Mouse (Mus musculus): Measurements from ENCODE around the gene Tmem150c. TPM values are rescaled to one million over a fixed set of nuclear protein-coding genes. Genes with fewer than 3 reads are reported as not detected.
A peak's percentile ranks its signal among the peaks of the same experiment; 100 is the strongest.

Tmem150c gene
- total and polyA plus RNA-seq, 2 experiments from 2014 or later, result 0.31 to 0.98 TPM

GRCm38 (mm10) chr5:100125409-100126123 is 34.0 kb downstream of the Tmem150c start:
- H3K27me3 ChIP-seq (ENCODE audit: control insufficient read depth, insufficient read depth, low read length), result 0 out of 2 replicates have a peak, but pooled peaks cover 8% of the 10 kb centered on the region
- H3K9ac ChIP-seq (replicated peaks; ENCODE audit: low read depth, low read length), result no peak overlapping the region
- H3K4me3 ChIP-seq (ENCODE audit: low read depth, low read length), result no peak overlapping the region
- TF ChIP-seq CTCF (IDR thresholded peaks at IDR 0.05; ENCODE audit: low read depth), result no peak
- TF ChIP-seq EP300 (IDR thresholded peaks at IDR 0.05; ENCODE audit: low read depth), result no peak
- 78% methylated on average over 12 of the region's 12 CpGs for WGBS
- DNase-seq (ENCODE audit: low spot score), result no peak
- no peaks in the 10 kb centered on the region for H3K36me3 ChIP-seq (replicated peaks; ENCODE audit: control insufficient read depth, insufficient read depth, low read length)
- H3K4me1 ChIP-seq (ENCODE audit: control insufficient read depth, insufficient read depth), result no peaks in the 10 kb centered on the region
- ATAC-seq (ENCODE audit: insufficient read depth, low read depth), result no peak
- H3K9me3 ChIP-seq (replicated peaks; ENCODE audit: control insufficient read depth, low read length), result no peaks in the 10 kb centered on the region
- H3K4me2 ChIP-seq (ENCODE audit: low read depth, low read length), result no peak overlapping the region
- H3K27ac ChIP-seq (ENCODE audit: low read depth), result no peak overlapping the region

DNA sequence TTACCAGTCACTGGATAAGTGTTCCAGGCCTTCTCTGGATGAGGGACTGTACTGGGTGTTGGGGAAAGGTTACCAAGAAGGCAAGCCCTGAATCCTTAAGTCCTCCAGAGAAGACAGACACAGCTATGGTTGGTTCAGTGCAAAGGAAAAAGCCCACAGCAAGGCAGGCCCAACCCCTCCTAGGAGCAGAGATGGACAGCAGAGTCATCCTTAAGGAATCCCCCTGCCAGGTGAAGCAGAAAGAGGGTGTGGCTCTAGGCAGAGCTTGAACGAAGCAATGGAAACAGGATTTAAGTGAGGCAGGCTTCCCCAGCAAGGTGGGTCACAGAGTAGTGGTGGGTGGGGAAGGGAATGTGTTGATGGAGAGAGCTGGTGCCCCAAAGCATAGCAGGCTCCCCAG is 35.1 kb downstream of the Tmem150c start:
- ATAC-seq (ENCODE audit: insufficient read depth, low read depth), result no peak
- no peak for TF ChIP-seq EP300 (IDR thresholded peaks at IDR 0.05; ENCODE audit: low read depth)
- TF ChIP-seq CTCF (IDR thresholded peaks at IDR 0.05; ENCODE audit: low read depth), result no peak
- 67% methylated on average over 1 of the region's 1 CpGs for WGBS

GRCm38 (mm10) chr5:100123283-100123682 is 36.3 kb downstream of the Tmem150c start:
- ATAC-seq (ENCODE audit: insufficient read depth, low read depth), result no peak
- Histone ChIP-seq H3K27me3 (ENCODE audit: control insufficient read depth, insufficient read depth, low read length) (0 out of 2 replicates have a peak, but pooled peaks cover 19% of the 10 kb centered on the region), H3K4me2 (ENCODE audit: low read depth, low read length) (no peak overlapping the region), H3K4me1 (ENCODE audit: control insufficient read depth, insufficient read depth) (no peaks in the 10 kb centered on the region), H3K4me3 (ENCODE audit: low read depth, low read length) (no peak overlapping the region), H3K9ac (replicated peaks; ENCODE audit: low read depth, low read length) (no peak overlapping the region), H3K27ac (ENCODE audit: low read depth) (no peak overlapping the region), H3K36me3 (replicated peaks; ENCODE audit: control insufficient read depth, insufficient read depth, low read length) (no peaks in the 10 kb centered on the region), H3K9me3 (replicated peaks; ENCODE audit: control insufficient read depth, low read length) (no peaks in the 10 kb centered on the region)
- DNase-seq (ENCODE audit: low spot score), result no peak
- TF ChIP-seq CTCF (IDR thresholded peaks at IDR 0.05; ENCODE audit: low read depth) (no peak), EP300 (IDR thresholded peaks at IDR 0.05; ENCODE audit: low read depth) (no peak)
- WGBS, result 45% methylated on average over 7 of the region's 7 CpGs

More for the DNA sequence above, 35.1 kb downstream of the Tmem150c start:
- no peak overlapping the region for H3K9ac ChIP-seq (replicated peaks; ENCODE audit: low read depth, low read length)
- no peaks in the 10 kb centered on the region for H3K9me3 ChIP-seq (replicated peaks; ENCODE audit: control insufficient read depth, low read length)
- DNase-seq (ENCODE audit: low spot score), result no peak
- H3K4me3 ChIP-seq (ENCODE audit: low read depth, low read length), result no peak overlapping the region
- no peak overlapping the region for H3K27ac ChIP-seq (ENCODE audit: low read depth)
- no peaks in the 10 kb centered on the region for H3K36me3 ChIP-seq (replicated peaks; ENCODE audit: control insufficient read depth, insufficient read depth, low read length)
- no peaks in the 10 kb centered on the region for H3K4me1 ChIP-seq (ENCODE audit: control insufficient read depth, insufficient read depth)
- no peak overlapping the region for H3K4me2 ChIP-seq (ENCODE audit: low read depth, low read length)
- H3K27me3 ChIP-seq (ENCODE audit: control insufficient read depth, insufficient read depth, low read length), result 0 out of 2 replicates have a peak, but pooled peaks cover 14% of the 10 kb centered on the region

DNA sequence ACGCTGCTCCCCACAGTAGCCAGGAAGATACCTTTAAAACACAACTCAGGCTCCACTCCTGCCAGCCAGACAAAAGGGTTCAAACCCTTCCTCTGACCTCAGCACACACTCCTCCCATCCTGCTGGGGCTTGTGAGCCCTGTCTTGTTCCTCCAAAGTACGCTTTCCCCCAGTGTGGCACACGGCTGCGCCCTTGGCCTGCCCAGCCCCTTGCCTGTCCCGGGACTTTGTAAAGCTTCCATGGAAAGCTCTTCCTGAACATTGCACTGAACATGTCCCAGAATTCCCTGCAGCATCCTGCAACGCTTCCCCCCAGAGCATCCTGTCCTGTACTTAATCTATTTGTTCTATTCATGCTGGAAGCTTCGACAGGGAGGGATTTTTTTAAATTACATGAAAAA is 38.4 kb downstream of the Tmem150c start:
- Histone ChIP-seq H3K27ac (ENCODE audit: low read depth) (no peak overlapping the region), H3K9ac (replicated peaks; ENCODE audit: low read depth, low read length) (no peak overlapping the region), H3K9me3 (replicated peaks; ENCODE audit: control insufficient read depth, low read length) (no peaks in the 10 kb centered on the region), H3K4me2 (ENCODE audit: low read depth, low read length) (peak overlapping the region; percentile 19; the same call in 1 of the 2 replicates), H3K27me3 (ENCODE audit: control insufficient read depth, insufficient read depth, low read length) (0 out of 2 replicates have a peak, but pooled peaks cover 19% of the 10 kb centered on the region), H3K36me3 (replicated peaks; ENCODE audit: control insufficient read depth, insufficient read depth, low read length) (no peaks in the 10 kb centered on the region), H3K4me1 (ENCODE audit: control insufficient read depth, insufficient read depth) (no peaks in the 10 kb centered on the region), H3K4me3 (ENCODE audit: low read depth, low read length) (0 out of 2 replicates have a peak overlapping the region, but pooled peaks have one; percentile 8)
- ATAC-seq (ENCODE audit: insufficient read depth, low read depth) (no peak), DNase-seq (ENCODE audit: low spot score) (no peak)
- no peak for TF ChIP-seq CTCF (IDR thresholded peaks at IDR 0.05; ENCODE audit: low read depth)
- no peak for TF ChIP-seq EP300 (IDR thresholded peaks at IDR 0.05; ENCODE audit: low read depth)
- 49% methylated on average over 7 of the region's 7 CpGs for WGBS

GRCm38 (mm10) chr5:100120711-100121141 is 38.9 kb downstream of the Tmem150c start:
- ATAC-seq (ENCODE audit: insufficient read depth, low read depth) (no peak), DNase-seq (ENCODE audit: low spot score) (no peak)
- H3K36me3 ChIP-seq (replicated peaks; ENCODE audit: control insufficient read depth, insufficient read depth, low read length), result no peaks in the 10 kb centered on the region
- H3K9ac ChIP-seq (replicated peaks; ENCODE audit: low read depth, low read length), result no peak overlapping the region
- no peaks in the 10 kb centered on the region for H3K9me3 ChIP-seq (replicated peaks; ENCODE audit: control insufficient read depth, low read length)
- H3K27me3 ChIP-seq (ENCODE audit: control insufficient read depth, insufficient read depth, low read length), result 0 out of 2 replicates have a peak, but pooled peaks cover 19% of the 10 kb centered on the region
- WGBS, result 5% methylated on average over 20 of the region's 20 CpGs
- H3K27ac ChIP-seq (ENCODE audit: low read depth), result no peak overlapping the region
- H3K4me3 ChIP-seq (ENCODE audit: low read depth, low read length), result 0 out of 2 replicates have a peak overlapping the region, but pooled peaks have one; percentile 8
- H3K4me2 ChIP-seq (ENCODE audit: low read depth, low read length), result peak overlapping the region; percentile 19; the same call in 1 of the 2 replicates
- H3K4me1 ChIP-seq (ENCODE audit: control insufficient read depth, insufficient read depth), result no peaks in the 10 kb centered on the region
- TF ChIP-seq CTCF (IDR thresholded peaks at IDR 0.05; ENCODE audit: low read depth) (no peak), EP300 (IDR thresholded peaks at IDR 0.05; ENCODE audit: low read depth) (no peak)
